Mouse (Mus musculus): ENCODE measurements around the gene Tob2.

DNA sequence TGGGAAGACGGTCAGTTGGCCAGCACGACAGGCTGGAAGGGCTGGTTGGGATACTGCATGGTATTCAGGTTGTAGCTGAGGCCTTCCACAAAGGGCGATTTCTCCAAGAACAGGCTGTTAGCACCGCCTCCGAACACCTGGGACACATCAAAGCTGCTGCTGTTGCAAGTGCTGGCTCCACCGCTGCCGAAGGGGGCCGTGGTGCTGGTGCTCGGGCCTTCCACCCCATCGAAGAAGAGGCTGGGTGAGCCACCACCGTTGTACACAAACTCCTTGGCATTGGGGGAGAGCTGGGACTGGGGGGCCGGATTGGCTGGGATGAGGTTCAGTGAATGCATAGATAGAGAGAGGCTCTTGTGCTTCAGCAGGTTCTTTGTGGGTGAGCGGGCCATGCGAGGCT is 7.9 kb downstream of the Tob2 start:
- no peak for TF ChIP-seq POLR2A (IDR thresholded peaks at IDR 0.05; ENCODE audit: insufficient read depth, low read depth, low read length)
- TF ChIP-seq CTCF (IDR thresholded peaks at IDR 0.05) = no peak
